Mouse (Mus musculus) brown adipose tissue, adult 24 weeks (tissue): ENCODE results near the gene Snd1. TPM values are rescaled to one million over a fixed set of nuclear protein-coding genes. Genes with fewer than 3 reads are reported as not detected.
A peak's percentile ranks its signal among the peaks of the same experiment; 100 is the strongest.

Experiments
- H3K27ac ChIP-seq: fragments of 200-500 bp; replicated peaks from 2 replicates; pipeline ENCODE4 v1.5.1; 2012; ENCODE audit warnings: low read depth, mild to moderate bottlenecking, low read length
- H3K4me1 ChIP-seq: fragments of 200-500 bp; 2 replicates; pipeline ENCODE4 v1.6.1; 2012; ENCODE audit warnings: low read length, mixed read lengths; ENCODE audit not compliant: control insufficient read depth, insufficient read depth, insufficient read length
- H3K4me3 ChIP-seq: fragments of 200-500 bp; 2 replicates; pipeline ENCODE4 v1.5.1; 2012; ENCODE audit warnings: low read depth, mild to moderate bottlenecking, low read length, moderate library complexity; ENCODE audit not compliant: insufficient read depth
- polyA plus RNA-seq: library from polyadenylated mRNA; stranded (reverse); fragments of >200 nt; gene quantifications from 2 replicates; pipeline ENCODE4 v1.2.4, GENCODE M21; 2012; ENCODE audit not compliant: missing spikeins, insufficient read depth, insufficient read length

Snd1 gene
- polyA plus RNA-seq, 1 experiment = 25.4 TPM

- Histone ChIP-seq H3K4me1 (no peaks in the 10 kb centered on the region), H3K27ac (no peak overlapping the region), H3K4me3 (no peak overlapping the region)
These were observed 108.5 kb downstream of the Snd1 start for GRCm38 (mm10) chr6:28583399-28583798.

GRCm38 (mm10) chr6:28586806-28587205 lies 111.9 kb downstream of the Snd1 start:
- 0 out of 2 replicates have a peak overlapping the region, but pooled peaks have one; percentile 5 for H3K27ac ChIP-seq
- H3K4me3 ChIP-seq = no peak overlapping the region
- no peaks in the 10 kb centered on the region for H3K4me1 ChIP-seq

DNA sequence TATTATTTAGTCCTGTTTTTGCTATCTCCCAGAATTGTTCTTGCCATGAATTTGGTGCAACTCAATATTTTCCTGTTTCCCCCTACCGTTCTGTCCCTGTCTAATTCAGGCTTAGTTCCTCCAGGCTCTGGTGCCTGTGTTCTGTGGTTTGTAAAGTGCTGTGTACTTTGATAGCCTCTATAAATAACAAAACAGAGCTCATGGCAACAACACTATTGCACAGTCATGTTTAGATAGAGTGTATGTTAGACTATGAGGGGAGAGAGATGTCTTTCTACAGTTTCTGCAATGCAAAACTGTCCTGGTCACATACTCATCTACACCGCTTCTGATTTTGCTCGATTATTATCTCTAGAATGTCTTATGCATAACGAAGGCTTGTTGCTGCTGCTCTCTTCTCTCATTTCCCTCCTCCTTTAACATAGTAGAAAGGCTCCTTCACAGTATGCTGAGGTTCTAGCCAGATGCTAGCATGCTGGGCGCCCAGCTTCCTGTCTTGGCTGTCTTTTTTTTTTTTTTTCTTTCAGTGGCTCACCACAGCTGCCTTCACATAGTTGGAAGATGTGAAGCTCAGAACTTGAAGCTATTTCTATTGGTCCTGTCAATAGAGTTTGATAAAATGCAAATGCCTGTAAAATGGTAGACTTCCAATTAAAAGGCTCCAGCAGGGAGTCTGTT lies 113.7 kb downstream of the Snd1 start:
- Histone ChIP-seq H3K27ac (no peak overlapping the region), H3K4me1 (no peaks in the 10 kb centered on the region), H3K4me3 (no peak overlapping the region)

DNA sequence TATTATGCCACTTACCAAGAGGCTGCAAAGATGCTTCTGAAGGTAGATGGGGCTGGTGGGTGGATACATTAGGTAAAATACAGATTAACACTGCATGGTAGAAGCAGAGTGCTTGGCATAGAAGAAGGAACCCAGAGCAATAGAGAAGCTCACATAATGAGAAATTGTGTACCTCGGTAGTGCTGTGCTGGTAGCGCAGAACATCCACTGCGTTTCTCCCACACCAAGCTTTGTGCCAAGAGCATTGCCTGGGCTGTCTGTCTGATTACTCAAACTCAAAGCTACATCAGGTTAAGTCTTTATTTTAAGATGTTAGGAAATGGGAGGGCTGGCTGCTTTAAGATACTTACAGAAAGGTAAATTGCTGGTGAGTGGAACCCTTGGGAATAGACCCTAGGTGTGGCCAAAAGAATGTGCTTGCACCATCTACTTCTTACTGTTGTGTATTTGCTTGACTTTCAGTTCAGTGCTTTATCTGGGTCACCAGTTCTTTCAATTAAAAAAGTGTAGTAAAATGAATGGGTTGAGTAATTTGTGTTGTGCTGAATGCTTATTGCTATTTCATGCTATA lies 117.5 kb downstream of the Snd1 start:
- Histone ChIP-seq H3K4me1 (no peaks in the 10 kb centered on the region), H3K4me3 (no peak overlapping the region)

GRCm38 (mm10) chr6:28593708-28594107 lies 118.8 kb downstream of the Snd1 start:
- Histone ChIP-seq H3K4me3 (no peak overlapping the region), H3K27ac (no peak overlapping the region), H3K4me1 (no peaks in the 10 kb centered on the region)

More for the DNA sequence above, 117.5 kb downstream of the Snd1 start:
- no peak overlapping the region for H3K27ac ChIP-seq

- no peak overlapping the region for H3K27ac ChIP-seq
- no peaks in the 10 kb centered on the region for H3K4me1 ChIP-seq
- no peak overlapping the region for H3K4me3 ChIP-seq
These were observed 119.8 kb downstream of the Snd1 start for GRCm38 (mm10) chr6:28594759-28595158.

DNA sequence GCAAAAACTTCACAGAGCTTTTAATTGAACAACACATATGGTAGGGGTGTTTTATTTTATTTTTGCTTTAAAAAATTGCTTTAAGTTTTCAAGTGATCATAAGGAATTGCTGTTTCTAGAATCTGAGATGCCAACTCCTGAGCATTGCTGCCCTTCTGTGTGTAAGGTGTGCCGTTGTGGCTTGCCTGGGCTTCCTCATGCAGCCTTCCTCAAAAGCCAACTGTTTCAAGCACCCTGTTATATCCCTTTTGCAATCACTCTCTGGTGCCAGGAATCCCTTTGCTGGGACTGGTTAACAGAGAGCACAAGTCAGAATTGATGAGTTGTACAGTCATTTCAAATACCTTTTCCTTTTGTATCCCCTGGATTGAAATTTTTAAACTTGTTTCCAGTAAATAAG lies 120.3 kb downstream of the Snd1 start:
- H3K27ac ChIP-seq = no peak overlapping the region
- H3K4me3 ChIP-seq = no peak overlapping the region

GRCm38 (mm10) chr6:28597266-28597665 lies 122.3 kb downstream of the Snd1 start:
- no peaks in the 10 kb centered on the region for H3K4me1 ChIP-seq
- no peak overlapping the region for H3K4me3 ChIP-seq
- no peak overlapping the region for H3K27ac ChIP-seq

More for the DNA sequence above, 120.3 kb downstream of the Snd1 start:
- H3K4me1 ChIP-seq = no peaks in the 10 kb centered on the region

GRCm38 (mm10) chr6:28599120-28599519 lies 124.2 kb downstream of the Snd1 start:
- no peaks in the 10 kb centered on the region for H3K4me1 ChIP-seq
- no peak overlapping the region for H3K4me3 ChIP-seq
- no peak overlapping the region for H3K27ac ChIP-seq

DNA sequence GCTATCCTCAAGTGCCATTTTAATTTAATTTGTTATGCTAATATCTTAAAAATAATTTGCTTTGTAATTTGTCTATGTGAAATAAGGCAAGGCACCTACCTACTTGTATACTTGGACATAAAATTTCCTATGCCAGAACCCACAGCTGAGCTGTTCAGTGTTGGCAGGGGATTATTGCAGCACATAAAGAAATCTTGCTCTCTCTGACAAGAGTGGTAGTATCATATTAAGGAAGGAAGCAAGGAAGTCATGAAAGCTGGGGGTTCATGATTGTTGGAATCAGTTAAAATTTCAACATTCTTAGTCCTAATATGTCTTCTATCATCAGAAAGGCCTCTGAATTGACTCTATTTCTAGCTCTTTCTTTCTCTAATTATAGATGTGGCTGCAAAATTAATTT lies 125.5 kb downstream of the Snd1 start:
- no peaks in the 10 kb centered on the region for H3K4me1 ChIP-seq
- H3K27ac ChIP-seq = no peak overlapping the region
- H3K4me3 ChIP-seq = no peak overlapping the region

DNA sequence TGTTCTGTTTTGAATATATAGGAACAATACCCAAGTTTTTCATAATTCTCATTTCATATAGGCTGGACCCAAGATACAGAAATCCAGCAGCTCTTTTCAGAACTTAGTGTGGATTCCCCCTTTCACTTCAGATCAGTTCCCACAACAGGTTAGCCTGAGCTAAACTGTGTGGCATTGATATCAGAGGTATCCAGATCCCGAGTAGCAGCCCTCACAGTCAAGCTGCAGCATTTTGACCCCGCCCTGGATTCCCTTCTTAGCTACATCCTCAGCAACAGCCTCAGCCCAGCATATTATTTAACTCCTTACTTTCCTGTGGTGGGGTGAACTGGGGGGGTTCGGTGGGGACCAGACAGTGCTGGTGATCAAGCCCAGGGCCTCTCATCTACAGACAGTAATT lies 128.5 kb downstream of the Snd1 start:
- H3K27ac ChIP-seq = no peak overlapping the region

GRCm38 (mm10) chr6:28603823-28604222 lies 128.9 kb downstream of the Snd1 start:
- Histone ChIP-seq H3K27ac (no peak overlapping the region), H3K4me1 (no peaks in the 10 kb centered on the region), H3K4me3 (no peak overlapping the region)

More for the DNA sequence above, 128.5 kb downstream of the Snd1 start:
- Histone ChIP-seq H3K4me1 (no peaks in the 10 kb centered on the region), H3K4me3 (no peak overlapping the region)

GRCm38 (mm10) chr6:28609291-28609690 lies 134.4 kb downstream of the Snd1 start:
- Histone ChIP-seq H3K4me1 (no peaks in the 10 kb centered on the region), H3K4me3 (no peak overlapping the region), H3K27ac (no peak overlapping the region)

DNA sequence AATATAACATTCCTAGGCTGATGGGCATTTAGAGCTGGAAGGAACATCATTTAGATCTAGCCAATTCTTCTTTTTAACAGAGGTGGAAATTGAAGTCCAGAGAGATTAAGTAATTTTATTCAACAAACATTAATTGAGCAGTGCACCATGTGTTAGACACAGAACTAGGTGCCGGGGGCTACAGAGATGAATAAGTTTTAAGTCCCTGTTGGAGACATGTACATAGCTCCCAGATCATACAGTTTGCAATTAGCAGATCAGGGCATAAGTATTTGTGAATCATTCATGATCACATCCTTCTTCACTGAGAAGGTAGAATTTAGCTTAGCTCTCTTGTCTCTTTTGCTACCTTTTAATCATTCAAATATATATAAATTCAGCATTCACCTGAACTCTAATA lies 135.2 kb downstream of the Snd1 start:
- no peak overlapping the region for H3K27ac ChIP-seq
- H3K4me3 ChIP-seq = no peak overlapping the region
- no peaks in the 10 kb centered on the region for H3K4me1 ChIP-seq

- peaks cover 7% of the 10 kb centered on the region; the same call in 1 of the 2 replicates for H3K4me1 ChIP-seq
- no peak overlapping the region for H3K27ac ChIP-seq
- no peak overlapping the region for H3K4me3 ChIP-seq
These were observed 138.5 kb downstream of the Snd1 start for GRCm38 (mm10) chr6:28613441-28613840.

- Histone ChIP-seq H3K4me3 (no peak overlapping the region), H3K27ac (no peak overlapping the region), H3K4me1 (peaks cover 12% of the 10 kb centered on the region)
These were observed 139.9 kb downstream of the Snd1 start for GRCm38 (mm10) chr6:28614856-28615255.
